Mouse (Mus musculus) left cerebral cortex, adult 8-10 months (tissue): ENCODE data around the gene Cib1. TPM values are rescaled to one million over a fixed set of nuclear protein-coding genes. Genes with fewer than 3 reads are reported as not detected.

Source experiments
- DNase-seq, 2 experiments: peaks; one replicate each; pipeline ENCODE4 v3.0.0; 2022; ENCODE audit warnings: low spot score in 2 of 2
- total RNA-seq, 4 experiments: library from RNA; stranded (reverse); gene quantifications; 2 replicates each; pipeline ENCODE4 v1.2.4; 2022

Gene Cib1
- total RNA-seq, 4 experiments from 2014 or later = 19.7 to 26.3 (median 25.2) TPM

GRCm38 (mm10) chr7:80186021-80186420, 46.6 kb downstream of the Cib1 start:
- no peak for DNase-seq

- no peak for DNase-seq
Measured at GRCm38 (mm10) chr7:80184968-80185367, 47.6 kb downstream of the Cib1 start.

GRCm38 (mm10) chr7:80184551-80184950, 48.1 kb downstream of the Cib1 start:
- DNase-seq = no peak

GRCm38 (mm10) chr7:80183969-80184368, 48.6 kb downstream of the Cib1 start:
- DNase-seq = no peak

- DNase-seq = no peak
Measured at GRCm38 (mm10) chr7:80183466-80183865, 49.1 kb downstream of the Cib1 start.

- no peak for DNase-seq
Measured at GRCm38 (mm10) chr7:80182139-80182538, 50.5 kb downstream of the Cib1 start.

GRCm38 (mm10) chr7:80181078-80181477, 51.5 kb downstream of the Cib1 start:
- DNase-seq = no peak

- no peak for DNase-seq
Measured at GRCm38 (mm10) chr7:80180202-80180601, 52.4 kb downstream of the Cib1 start.

GRCm38 (mm10) chr7:80179790-80180189, 52.8 kb downstream of the Cib1 start:
- no peak for DNase-seq

GRCm38 (mm10) chr7:80179327-80179726, 53.3 kb downstream of the Cib1 start:
- DNase-seq = no peak

GRCm38 (mm10) chr7:80178037-80178729, 54.4 kb downstream of the Cib1 start:
- DNase-seq = no peak

- DNase-seq = no peak
Measured at GRCm38 (mm10) chr7:80177438-80177837, 55.2 kb downstream of the Cib1 start.

Other genes with a start within 250 kb of the Cib1 start
- gene Zfp710, start 208.0 kb downstream of the Cib1 start, total RNA-seq = 10 to 100 TPM; 20.9 to 22.8 (median 21.8) TPM
- 10 to 100 TPM; 61.7 to 68.1 (median 64.0) TPM for gene Idh2, start 117.4 kb downstream of the Cib1 start, total RNA-seq
- 10 to 100 TPM; 18.6 to 22.7 (median 20.6) TPM for gene Sema4b, start 46.0 kb downstream of the Cib1 start, total RNA-seq
- 1 to 10 TPM; 5.9 to 6.8 (median 6.6) TPM for gene Gdpgp1, start 52 bp upstream of the Cib1 start, total RNA-seq
- 1 to 10 TPM; 1.5 to 2.7 (median 2.1) TPM for gene Ttll13, start 13.6 kb upstream of the Cib1 start, total RNA-seq
- gene Ngrn, start 28.4 kb upstream of the Cib1 start, total RNA-seq = 10 to 100 TPM; 40.5 to 43.0 (median 41.7) TPM
- gene Vps33b, start 36.8 kb upstream of the Cib1 start, total RNA-seq = 10 to 100 TPM; 17.2 to 24.6 (median 21.3) TPM
- 1 to 10 TPM in 3 of 4 experiments, under 1 TPM in 1; 0.51 to 1.8 (median 1.7) TPM for gene Prc1, start 61.6 kb upstream of the Cib1 start, total RNA-seq
- 10 to 100 TPM; 16.3 to 21.7 (median 18.0) TPM for gene Rccd1, start 91.6 kb upstream of the Cib1 start, total RNA-seq
- gene Unc45a, start 108.2 kb upstream of the Cib1 start, total RNA-seq = 10 to 100 TPM; 40.2 to 43.7 (median 42.4) TPM
- gene Hddc3, start 110.3 kb upstream of the Cib1 start, total RNA-seq = 10 to 100 TPM; 50.5 to 63.4 (median 57.2) TPM
- 100 to 1,000 TPM; 158 to 168 (median 165) TPM for gene Man2a2, start 138.6 kb upstream of the Cib1 start, total RNA-seq
- 10 to 100 TPM in 1 of 4 experiments, 1 to 10 TPM in 3; 4.5 to 10.5 (median 6.9) TPM for gene Fes, start 155.1 kb upstream of the Cib1 start, total RNA-seq
- gene Furin, start 172.6 kb upstream of the Cib1 start, total RNA-seq = 10 to 100 TPM; 30.7 to 33.6 (median 33.2) TPM